Mouse (Mus musculus) midbrain, postnatal 0 days (tissue): ENCODE measurements at regions not wholly inside any gene's neighbourhood (a gene's known extent, or its start where the extent isn't known, plus 50 kb on each side); places are given as distances from the start of the nearest gene placed in this dataset.

ENCODE experiments used
- ATAC-seq: fragments of 200-750 bp; cut with Nextera tagmentation; 2 replicates; pipeline ENCODE4 v1.8.0; 2017; ENCODE audit warnings: moderate number of reproducible peaks, mild to moderate bottlenecking, moderate TSS enrichment, moderate library complexity; ENCODE audit not compliant: low FRiP score
- DNase-seq: peaks from one replicate; pipeline ENCODE4 v3.0.0-alpha.2; 2015; ENCODE audit warnings: low spot score
- H3K27ac ChIP-seq: fragments of 300-500 bp; sonication (generic); 2 replicates; pipeline ENCODE4 v1.5.1; 2014; ENCODE audit warnings: low read depth, mild to moderate bottlenecking, low read length, mixed read lengths
- H3K27me3 ChIP-seq: fragments of 300-500 bp; sonication (generic); 2 replicates; pipeline ENCODE4 v1.6.1; 2014; ENCODE audit warnings: low read length, control low read depth, mixed read lengths; ENCODE audit not compliant: insufficient read depth
- H3K36me3 ChIP-seq: fragments of 300-500 bp; sonication (generic); 2 replicates; pipeline ENCODE4 v1.6.1; 2014; ENCODE audit warnings: low read length, control low read depth, mixed read lengths; ENCODE audit not compliant: insufficient read depth
- H3K4me1 ChIP-seq: fragments of 300-500 bp; sonication (generic); 2 replicates; pipeline ENCODE4 v1.6.1; 2014; ENCODE audit warnings: mild to moderate bottlenecking, control low read depth, antibody characterized with exemption, low read length, mixed read lengths; ENCODE audit not compliant: insufficient read depth
- H3K4me2 ChIP-seq: fragments of 300-500 bp; sonication (generic); 2 replicates; pipeline ENCODE4 v1.6.1; 2014; ENCODE audit warnings: low read depth, mild to moderate bottlenecking, low read length, mixed read lengths; ENCODE audit not compliant: poor library complexity, severe bottlenecking
- H3K4me3 ChIP-seq: fragments of 300-500 bp; sonication (generic); 2 replicates; pipeline ENCODE4 v1.5.1; 2014; ENCODE audit warnings: low read depth, mild to moderate bottlenecking, low read length, moderate library complexity
- H3K9ac ChIP-seq: fragments of 300-500 bp; sonication (generic); replicated peaks from 2 replicates; pipeline ENCODE4 v1.6.1; 2014; ENCODE audit warnings: mild to moderate bottlenecking, low read length, moderate library complexity, mixed read lengths; ENCODE audit not compliant: poor library complexity, severe bottlenecking
- H3K9me3 ChIP-seq: fragments of 300-500 bp; sonication (generic); 2 replicates; pipeline ENCODE4 v1.6.1; 2016; ENCODE audit warnings: low read length, control low read depth
- CTCF ChIP-seq: IDR thresholded peaks from 2 replicates; pipeline ENCODE4 v1.5.1; 2016; ENCODE audit warnings: antibody characterized with exemption, mild to moderate bottlenecking
- WGBS: fragments of 180-500 bp; shearing (Covaris S2); extraction: QIAGEN DNeasy Blood & Tissue Kit; methylation state at CpG from one replicate; pipeline ENCODE4 v1.1.7; 2014; 5-methylcytosine and 5-hydroxymethylcytosine counted together

DNA sequence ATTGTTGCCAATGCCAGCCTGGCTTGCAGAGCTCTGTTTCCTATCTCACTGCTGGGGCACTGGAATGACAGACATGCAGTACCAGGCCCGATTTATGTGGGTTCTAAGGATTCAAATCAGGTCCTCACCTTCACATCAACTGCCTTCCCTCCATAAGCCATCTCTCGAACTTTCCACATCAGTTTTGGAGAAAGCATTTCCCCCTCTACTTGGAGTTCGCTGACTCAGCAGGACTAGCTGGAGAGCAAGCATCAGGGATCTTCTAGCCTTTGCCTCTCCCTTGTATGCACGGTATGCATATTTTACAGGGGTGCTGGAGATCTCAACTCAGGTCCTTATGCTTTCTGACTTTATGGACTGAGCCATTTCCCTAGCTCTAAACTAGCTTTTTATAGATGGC lies 118.7 kb upstream of the Gm11042 start:
- DNase-seq = no peak
- 83% methylated on average over 4 of the region's 4 CpGs for WGBS
- Histone ChIP-seq H3K36me3 (no peaks in the 10 kb centered on the region), H3K9ac (no peak overlapping the region), H3K27ac (no peak overlapping the region), H3K4me3 (no peak overlapping the region), H3K27me3 (no peaks in the 10 kb centered on the region), H3K4me2 (no peak overlapping the region), H3K9me3 (no peaks in the 10 kb centered on the region), H3K4me1 (no peaks in the 10 kb centered on the region)
- ATAC-seq = no peak
- TF ChIP-seq CTCF = no peak

DNA sequence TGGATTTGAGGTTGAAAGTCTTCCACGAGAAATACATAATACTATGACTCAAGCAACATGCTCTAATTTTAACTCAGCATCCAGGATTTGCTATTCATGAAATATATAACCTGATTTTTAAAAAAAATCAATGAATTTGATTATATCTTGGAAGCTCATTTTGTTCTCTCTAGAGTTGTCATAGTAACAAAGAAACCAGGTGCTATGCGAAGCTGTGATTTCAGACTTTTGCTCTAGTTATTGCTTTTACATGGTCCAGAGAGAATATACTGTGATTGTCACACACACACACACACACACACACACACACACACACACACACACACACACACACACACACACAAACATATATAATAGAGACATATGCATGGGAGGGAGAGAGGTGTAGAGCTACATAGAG lies 98.5 kb upstream of the Gm11042 start:
- Histone ChIP-seq H3K9ac (no peak overlapping the region), H3K4me1 (no peaks in the 10 kb centered on the region), H3K9me3 (no peaks in the 10 kb centered on the region), H3K36me3 (no peaks in the 10 kb centered on the region), H3K27ac (0 out of 2 replicates have a peak overlapping the region, but pooled peaks have one; percentile 1), H3K4me2 (no peak overlapping the region), H3K27me3 (no peaks in the 10 kb centered on the region), H3K4me3 (no peak overlapping the region)
- no peak for ATAC-seq
- DNase-seq = peak; percentile 17
- no peak for TF ChIP-seq CTCF
- 53% methylated on average over 2 of the region's 2 CpGs for WGBS

DNA sequence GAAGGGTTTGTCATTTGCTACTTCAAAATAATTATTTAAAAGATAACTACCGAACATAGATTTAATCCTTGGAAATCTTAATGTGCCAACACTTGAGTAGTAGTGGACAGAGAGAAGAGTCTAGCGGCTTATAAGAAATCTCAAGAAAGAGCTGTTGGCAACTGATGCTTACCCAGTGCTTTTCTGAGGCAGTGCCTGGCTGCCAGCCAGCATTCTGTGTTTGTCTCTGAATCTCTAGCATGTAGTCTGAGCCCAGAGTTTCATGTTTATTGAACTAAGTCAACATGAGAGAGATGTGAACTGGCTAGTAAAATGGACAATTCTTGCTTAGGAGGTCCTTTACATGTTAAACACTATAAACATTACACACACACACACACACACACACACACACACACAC lies 94.3 kb upstream of the Gm11042 start:
- no peak for TF ChIP-seq CTCF
- H3K4me3 ChIP-seq = no peak overlapping the region
- H3K27ac ChIP-seq = no peak overlapping the region
- H3K9ac ChIP-seq = no peak overlapping the region
- no peaks in the 10 kb centered on the region for H3K27me3 ChIP-seq
- H3K4me1 ChIP-seq = no peaks in the 10 kb centered on the region
- no peaks in the 10 kb centered on the region for H3K36me3 ChIP-seq
- DNase-seq (peak; percentile 54), ATAC-seq (no peak)
- WGBS = 75% methylated on average over 2 of the region's 2 CpGs
- H3K4me2 ChIP-seq = no peak overlapping the region
- H3K9me3 ChIP-seq = no peaks in the 10 kb centered on the region

DNA sequence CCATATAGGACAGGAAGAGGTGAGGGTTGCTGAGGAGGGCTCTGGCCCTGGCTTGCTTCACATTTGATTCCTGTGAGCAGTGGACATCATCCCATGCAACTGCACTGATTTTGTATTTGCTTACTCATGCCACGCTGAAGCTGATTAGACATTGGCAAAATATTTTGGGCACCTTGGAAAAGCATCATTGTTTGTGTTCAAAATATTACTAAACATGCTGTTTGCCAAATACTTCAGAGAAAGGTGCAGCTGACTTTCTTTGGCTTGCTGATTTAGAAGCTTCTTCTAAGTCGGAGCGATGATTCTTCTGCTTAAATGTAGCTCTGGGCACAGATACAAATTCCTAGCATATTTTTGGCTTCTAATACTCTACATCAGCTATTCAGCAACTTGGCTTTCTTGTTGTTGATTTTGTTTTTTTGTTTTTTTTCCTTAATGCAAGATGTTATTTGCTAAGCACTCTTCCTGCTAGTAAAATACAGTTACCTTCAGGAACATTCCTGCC lies 91.4 kb upstream of the Gm11042 start:
- TF ChIP-seq CTCF = no peak
- 80% methylated on average over 3 of the region's 3 CpGs for WGBS
- no peaks in the 10 kb centered on the region for H3K36me3 ChIP-seq
- H3K27ac ChIP-seq = no peak overlapping the region
- no peaks in the 10 kb centered on the region for H3K9me3 ChIP-seq
- no peak overlapping the region for H3K4me2 ChIP-seq
- no peaks in the 10 kb centered on the region for H3K27me3 ChIP-seq
- H3K4me3 ChIP-seq = no peak overlapping the region
- no peaks in the 10 kb centered on the region for H3K4me1 ChIP-seq
- no peak overlapping the region for H3K9ac ChIP-seq
- ATAC-seq (no peak), DNase-seq (no peak)

DNA sequence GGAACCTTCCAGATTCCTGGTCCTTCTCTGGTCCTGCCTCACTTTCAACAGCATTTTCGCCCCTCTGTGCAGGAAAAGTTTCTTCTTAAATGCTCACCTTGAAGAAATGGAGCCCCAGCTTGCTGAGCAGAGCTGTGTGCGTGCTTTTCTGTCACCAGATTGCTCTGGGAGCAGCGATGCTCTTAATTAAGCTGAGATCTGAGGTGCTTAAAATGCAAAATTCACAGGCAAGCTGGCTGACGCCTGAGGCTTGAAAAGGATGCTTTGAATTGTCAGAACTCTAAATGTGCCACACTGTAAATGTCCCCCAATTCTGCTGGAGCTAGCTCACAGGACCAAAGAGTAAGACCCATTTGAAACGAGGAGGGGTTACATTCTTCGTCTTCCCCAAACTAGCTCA lies 73.6 kb upstream of the Gm11042 start:
- Histone ChIP-seq H3K9me3 (no peaks in the 10 kb centered on the region), H3K27me3 (no peaks in the 10 kb centered on the region), H3K4me3 (no peak overlapping the region), H3K27ac (no peak overlapping the region), H3K4me1 (no peaks in the 10 kb centered on the region), H3K4me2 (no peak overlapping the region), H3K36me3 (no peaks in the 10 kb centered on the region), H3K9ac (no peak overlapping the region)
- no peak for TF ChIP-seq CTCF
- peak; percentile 21 for DNase-seq
- ATAC-seq = no peak
- 52% methylated on average over 6 of the region's 6 CpGs for WGBS
